Mouse (Mus musculus) CH12.LX (cell line): ENCODE measurements around the gene Pla2g2e.

Source experiments
- BHLHE40 ChIP-seq: IDR thresholded peaks from 2 replicates; pipeline ENCODE4 v1.6.1; 2011; ENCODE audit warnings: mild to moderate bottlenecking, low read depth, low read length, improper control_type of control experiment
- CTCF ChIP-seq, 2 experiments: IDR thresholded peaks in 1 of 2; conservative IDR thresholded peaks in 1 of 2; 2 replicates each; pipeline ENCODE4 v1.5.1; 2011 to 2012; ENCODE audit warnings: low read depth in 2 of 2, low read length in 2 of 2, improper control_type of control experiment in 1 of 2, inconsistent platforms in 1 of 2, mild to moderate bottlenecking in 1 of 2, moderate library complexity in 1 of 2
- EP300 ChIP-seq: IDR thresholded peaks from 2 replicates; pipeline ENCODE4 v1.6.1; 2011; ENCODE audit warnings: low read length, improper control_type of control experiment
- KAT2A ChIP-seq: IDR thresholded peaks from 2 replicates; pipeline ENCODE4 v1.6.1; 2012; ENCODE audit warnings: low read length, improper control_type of control experiment, inconsistent platforms; ENCODE audit not compliant: insufficient replicate concordance
- POLR2A ChIP-seq: IDR thresholded peaks from 2 replicates; pipeline ENCODE4 v1.6.1; 2011; ENCODE audit warnings: low read depth, mild to moderate bottlenecking, improper control_type of control experiment, low read length
- POLR2AphosphoS2 ChIP-seq: IDR thresholded peaks from 2 replicates; pipeline ENCODE4 v1.6.1; 2011; ENCODE audit warnings: low read depth, low read length, improper control_type of control experiment
- RAD21 ChIP-seq: IDR thresholded peaks from 2 replicates; pipeline ENCODE4 v1.6.1; 2011; ENCODE audit warnings: low read depth, mild to moderate bottlenecking, low read length, improper control_type of control experiment, moderate library complexity
- SIN3A ChIP-seq: IDR thresholded peaks from 2 replicates; pipeline ENCODE4 v1.6.1; 2012; ENCODE audit warnings: low read length, improper control_type of control experiment, inconsistent platforms
- SMC3 ChIP-seq: IDR thresholded peaks from 2 replicates; pipeline ENCODE4 v1.6.1; 2011; ENCODE audit warnings: low read depth, low read length, improper control_type of control experiment
- TCF12 ChIP-seq: IDR thresholded peaks from 2 replicates; pipeline ENCODE4 v1.6.1; 2014; ENCODE audit warnings: low read depth, mild to moderate bottlenecking, inconsistent platforms, low read length, improper control_type of control experiment

GRCm38 (mm10) chr4:138878783-138879182 lies 1.0 kb downstream of the Pla2g2e start:
- TF ChIP-seq RAD21: no peak
- TF ChIP-seq KAT2A: no peak
- no peak for TF ChIP-seq SMC3
- no peak for TF ChIP-seq TCF12
- TF ChIP-seq EP300: no peak
- TF ChIP-seq CTCF (conservative IDR thresholded peaks at IDR 0.05 in 1 of 2, IDR thresholded peaks at IDR 0.05 in 1 of 2; ENCODE audit: low read depth in 2 of 2, low read length in 2 of 2): no peak
- TF ChIP-seq BHLHE40: no peak
- TF ChIP-seq POLR2A: no peak
- TF ChIP-seq POLR2AphosphoS2: no peak
- no peak for TF ChIP-seq SIN3A
